29 mouse cellular contexts compared by ENCODE assay signal in genomic region chr4:133179258-133179657, GRCm38 (mm10). TPM values are rescaled to one million over a fixed set of nuclear protein-coding genes. Genes with fewer than 3 reads are reported as not detected.
DNase-seq lines count a peak whose midpoint lies in the region; ATAC-seq and TF ChIP-seq lines count a peak whose summit lies in the region.
"Had no signal": no experiment of that assay in that cellular context is flagged by ENCODE, and none has a peak within 500 bp of the region (broad histone marks: within the 10 kb centered on the region; RNA-seq: fewer than 3 reads in every experiment).

No protein-coding gene starts in this region.

- H3K36me3 ChIP-seq in liver, embryonic 12.5 days, result peaks cover 67% of the 10 kb centered on the region
- H3K36me3 ChIP-seq in liver, postnatal 0 days (replicated peaks; ENCODE audit: insufficient read depth, low read length), result peaks cover 49% of the 10 kb centered on the region

- peak overlapping the region; percentile 44; the same call in 1 of the 2 replicates for H3K9ac ChIP-seq in liver, embryonic 12.5 days
- no peak overlapping the region for H3K9ac ChIP-seq in liver, postnatal 0 days (replicated peaks)
- H3K9ac ChIP-seq: embryonic facial prominence, embryonic 13.5 days; embryonic facial prominence, embryonic 15.5 days; forebrain, embryonic 12.5 days had no signal

- TF ChIP-seq EP300 in liver, postnatal 0 days (IDR thresholded peaks at IDR 0.05; ENCODE audit: low read depth), result no peak

- no peak overlapping the region for H3K4me3 ChIP-seq in gastrocnemius, adult 2 months
- no peak overlapping the region for H3K4me3 ChIP-seq in liver, embryonic 12.5 days
- no peak overlapping the region for H3K4me3 ChIP-seq in liver, postnatal 0 days (ENCODE audit: low read depth, low read length)
- no peak overlapping the region for H3K4me3 ChIP-seq in brown adipose tissue, adult 24 weeks (ENCODE audit: insufficient read depth, low read depth, low read length)
- H3K4me3 ChIP-seq: embryonic facial prominence, embryonic 13.5 days; embryonic facial prominence, embryonic 15.5 days; erythroblast, embryonic 14.5 days; forebrain, embryonic 10.5 days; forebrain, embryonic 12.5 days had no signal

- H3K4me2 ChIP-seq in liver, embryonic 12.5 days, result no peak overlapping the region
- H3K4me2 ChIP-seq in liver, postnatal 0 days (ENCODE audit: low read depth, low read length), result no peak overlapping the region
- H3K4me2 ChIP-seq: embryonic facial prominence, embryonic 13.5 days; embryonic facial prominence, embryonic 15.5 days; forebrain, embryonic 12.5 days had no signal

- 87% methylated on average over 7 of the region's 7 CpGs for WGBS in liver, embryonic 12.5 days (ENCODE audit: insufficient replicate concordance)
- WGBS in liver, postnatal 0 days (ENCODE audit: insufficient replicate concordance), result 86% methylated on average over 7 of the region's 7 CpGs

- peaks cover 59% of the 10 kb centered on the region for H3K4me1 ChIP-seq in liver, embryonic 12.5 days
- peaks cover 27% of the 10 kb centered on the region for H3K4me1 ChIP-seq in liver, postnatal 0 days (ENCODE audit: insufficient read depth)
- peaks cover 31% of the 10 kb centered on the region for H3K4me1 ChIP-seq in brown adipose tissue, adult 24 weeks (ENCODE audit: control insufficient read depth, insufficient read depth, insufficient read length, low read length)

- no peak for TF ChIP-seq CTCF in gastrocnemius, adult 2 months (IDR thresholded peaks at IDR 0.05)
- TF ChIP-seq CTCF in liver, postnatal 0 days (IDR thresholded peaks at IDR 0.05; ENCODE audit: low read depth), result no peak

- H3K9me3 ChIP-seq in liver, embryonic 12.5 days (replicated peaks), result no peaks in the 10 kb centered on the region
- H3K9me3 ChIP-seq in liver, postnatal 0 days (ENCODE audit: low read length), result no peaks in the 10 kb centered on the region
- H3K9me3 ChIP-seq: embryonic facial prominence, embryonic 13.5 days; embryonic facial prominence, embryonic 15.5 days; forebrain, embryonic 10.5 days; forebrain, embryonic 12.5 days; G1E had no signal

- H3K27ac ChIP-seq in gastrocnemius, adult 2 months, result no peak overlapping the region
- H3K27ac ChIP-seq in liver, embryonic 12.5 days, result peak overlapping the region; percentile 81; the same call in 1 of the 2 replicates
- H3K27ac ChIP-seq in liver, postnatal 0 days (ENCODE audit: low read depth), result no peak overlapping the region
- H3K27ac ChIP-seq in brown adipose tissue, adult 24 weeks (replicated peaks; ENCODE audit: low read depth, low read length), result peak overlapping the region; percentile 53; the same call in 1 of the 2 replicates
- H3K27ac ChIP-seq: embryonic facial prominence, embryonic 13.5 days; embryonic facial prominence, embryonic 15.5 days; forebrain, embryonic 10.5 days; forebrain, embryonic 12.5 days had no signal

- no peaks in the 10 kb centered on the region for H3K27me3 ChIP-seq in liver, embryonic 12.5 days (replicated peaks)
- no peaks in the 10 kb centered on the region for H3K27me3 ChIP-seq in liver, postnatal 0 days (ENCODE audit: insufficient read depth, low read length)
- H3K27me3 ChIP-seq: CH12.LX; embryonic facial prominence, embryonic 13.5 days; embryonic facial prominence, embryonic 15.5 days; forebrain, embryonic 12.5 days; Patski had no signal

- DNase-seq in gastrocnemius, adult 2 months, result peak; percentile 48
- DNase-seq in gastrocnemius, postnatal 14 days, result no peak
- DNase-seq in liver, postnatal 0 days, result no peak
- DNase-seq: adrenal gland, adult 8-10 months; adrenal gland, postnatal 14 days; adrenal gland, postnatal 36 days; B cell, adult 2 months; cerebellum, adult 11 months; cerebellum, adult 18-20 months; cerebellum, adult 8-10 months; cerebellum, adult 9-11 months; cerebellum, postnatal 14 days; cerebellum, postnatal 36 days; embryo, embryonic 11 days had no signal

- ATAC-seq in liver, embryonic 12.5 days, result no peak
- ATAC-seq in liver, postnatal 0 days, result no peak
- ATAC-seq: activated CD4-positive, CD25-positive, alpha-beta regulatory T cell, adult 4 months; CD4-positive, CD25-positive, alpha-beta regulatory T cell, adult 4 months; forebrain, embryonic 14.5 days; forebrain, embryonic 16.5 days; Patski had no signal

- intact Hi-C loops in gastrocnemius, adult 2 months (cut with DNase I), result no loop called here
- intact Hi-C loops in gastrocnemius, postnatal 14 days (cut with DNase I; ENCODE audit: low total_unique reads), result no loop called here

RNA-seq across cellular contexts. Expression of gene Cd164l2, which starts 32.7 kb away (rescaled TPM):
- under 1 TPM in 1 of 2 experiments, not detected in 1; 0.26 TPM for total RNA-seq in gastrocnemius, adult 2 months (2021)
- not detected for total RNA-seq in gastrocnemius, postnatal 14 days (2021)
- polyA plus RNA-seq in liver, embryonic 12.5 days (2016; fragmentation: Nextera tagmentation; extraction: Ambion mirVana), result 0.12 and 0.26 TPM in 2 replicates
- polyA plus RNA-seq in liver, postnatal 0 days (2015; fragmentation: Nextera tagmentation; extraction: Ambion mirVana), result 0.25 and 0.39 TPM in 2 replicates
- 3.3 and 4.1 TPM in 2 replicates for polyA plus RNA-seq in brown adipose tissue, adult 24 weeks (2012; ENCODE audit: insufficient read depth, insufficient read length, missing spikeins)
- total RNA-seq: CH12.LX; common myeloid progenitor, adult 5-6 weeks; G1E had no signal
- polyA plus RNA-seq: activated CD4-positive, CD25-positive, alpha-beta regulatory T cell, adult 4 months; erythroblast, embryonic 14.5 days; G1E had no signal

RNA-seq across cellular contexts. Expression of gene Gpr3, which starts 33.1 kb away (rescaled TPM):
- not detected for total RNA-seq in gastrocnemius, adult 2 months (2021)
- total RNA-seq in gastrocnemius, postnatal 14 days (2021), result not detected
- polyA plus RNA-seq in liver, embryonic 12.5 days (2016; fragmentation: Nextera tagmentation; extraction: Ambion mirVana), result not detected in 2 replicates
- polyA plus RNA-seq in liver, postnatal 0 days (2015; fragmentation: Nextera tagmentation; extraction: Ambion mirVana), result not detected in 2 replicates
- polyA plus RNA-seq in brown adipose tissue, adult 24 weeks (2012; ENCODE audit: insufficient read depth, insufficient read length, missing spikeins), result not detected in 2 replicates
- total RNA-seq: common myeloid progenitor, adult 5-6 weeks had no signal
- polyA plus RNA-seq: activated CD4-positive, CD25-positive, alpha-beta regulatory T cell, adult 4 months; CD4-positive, CD25-positive, alpha-beta regulatory T cell, adult 4 months; erythroblast, embryonic 14.5 days had no signal

RNA-seq across cellular contexts. Expression of gene Wasf2, which starts 49.0 kb away (rescaled TPM):
- 10 to 100 TPM; 34.9 to 35.6 TPM for total RNA-seq in gastrocnemius, adult 2 months (2021)
- total RNA-seq in gastrocnemius, postnatal 14 days (2021), result 10 to 100 TPM; 53.8 to 63.9 TPM
- polyA plus RNA-seq in liver, embryonic 12.5 days (2016; fragmentation: Nextera tagmentation; extraction: Ambion mirVana), result 35.9 and 42.2 TPM in 2 replicates
- 35.8 and 43.1 TPM in 2 replicates for polyA plus RNA-seq in liver, postnatal 0 days (2015; fragmentation: Nextera tagmentation; extraction: Ambion mirVana)
- polyA plus RNA-seq in brown adipose tissue, adult 24 weeks (2012; ENCODE audit: insufficient read depth, insufficient read length, missing spikeins), result 39.6 and 39.8 TPM in 2 replicates

Comparison
In these comparisons a context has a peak if more than half of its experiments do, and no peak if none do; other contexts are left out.
1. H3K27ac ChIP-seq: peak in liver, embryonic 12.5 days (single experiment) and brown adipose tissue, adult 24 weeks (single experiment); none in gastrocnemius, adult 2 months (single experiment) and liver, postnatal 0 days (single experiment).